Mouse (Mus musculus): ENCODE results near the gene Spg21.

The Spg21 gene

GRCm38 (mm10) chr9:65479158-65479557 lies 18.4 kb downstream of the Spg21 start:
- peak; percentile 72 for DNase-seq (ENCODE audit: low spot score)

- no peak for DNase-seq (ENCODE audit: low spot score)
Measured at GRCm38 (mm10) chr9:65480071-65480470, 19.3 kb downstream of the Spg21 start.

GRCm38 (mm10) chr9:65491476-65491875 lies 30.7 kb downstream of the Spg21 start:
- DNase-seq (ENCODE audit: low spot score), result no peak

- DNase-seq (ENCODE audit: low spot score), result no peak
Measured at GRCm38 (mm10) chr9:65492351-65492750, 31.6 kb downstream of the Spg21 start.

GRCm38 (mm10) chr9:65492851-65493250 lies 32.1 kb downstream of the Spg21 start:
- DNase-seq (ENCODE audit: low spot score), result no peak

GRCm38 (mm10) chr9:65502146-65502545 lies 41.4 kb downstream of the Spg21 start:
- DNase-seq (ENCODE audit: low spot score), result no peak

GRCm38 (mm10) chr9:65502721-65503505 lies 42.2 kb downstream of the Spg21 start:
- no peak for DNase-seq (ENCODE audit: low spot score)

- DNase-seq (ENCODE audit: low spot score), result no peak
Measured at GRCm38 (mm10) chr9:65508449-65508848, 47.7 kb downstream of the Spg21 start.

- DNase-seq (ENCODE audit: low spot score), result no peak
Measured at GRCm38 (mm10) chr9:65512520-65512919, 51.8 kb downstream of the Spg21 start.

GRCm38 (mm10) chr9:65514431-65514830 lies 53.7 kb downstream of the Spg21 start:
- no peak for DNase-seq (ENCODE audit: low spot score)

GRCm38 (mm10) chr9:65514851-65515261 lies 54.1 kb downstream of the Spg21 start:
- DNase-seq (ENCODE audit: low spot score), result no peak

- no peak for DNase-seq (ENCODE audit: low spot score)
Measured at GRCm38 (mm10) chr9:65519807-65520504, 59.2 kb downstream of the Spg21 start, which contains the start of gene Ankdd1a. TSS of gene Ankdd1a (minus strand) at chr9:65520193.

GRCm38 (mm10) chr9:65520505-65520876 lies 59.7 kb downstream of the Spg21 start:
- DNase-seq (ENCODE audit: low spot score), result no peak

GRCm38 (mm10) chr9:65523611-65524364 lies 63.0 kb downstream of the Spg21 start:
- DNase-seq (ENCODE audit: low spot score), result peak; percentile 90

- peak; percentile 75 for DNase-seq (ENCODE audit: low spot score)
Measured at GRCm38 (mm10) chr9:65525445-65526195, 64.9 kb downstream of the Spg21 start.

GRCm38 (mm10) chr9:65528417-65529038 lies 67.8 kb downstream of the Spg21 start:
- no peak for DNase-seq (ENCODE audit: low spot score)

GRCm38 (mm10) chr9:65529659-65530058 lies 68.9 kb downstream of the Spg21 start:
- DNase-seq (ENCODE audit: low spot score), result no peak

GRCm38 (mm10) chr9:65531283-65531682 lies 70.5 kb downstream of the Spg21 start:
- DNase-seq (ENCODE audit: low spot score), result no peak

GRCm38 (mm10) chr9:65532986-65533385 lies 72.2 kb downstream of the Spg21 start:
- DNase-seq (ENCODE audit: low spot score), result no peak

- DNase-seq (ENCODE audit: low spot score), result no peak
Measured at GRCm38 (mm10) chr9:65534111-65534510, 73.4 kb downstream of the Spg21 start.

GRCm38 (mm10) chr9:65535191-65535722 lies 74.5 kb downstream of the Spg21 start:
- no peak for DNase-seq (ENCODE audit: low spot score)

Data from adipocyte (in vitro differentiated cells).